Mouse (Mus musculus) megakaryocyte, adult 5-6 weeks (primary cell): ENCODE data around the gene Hoxd1. TPM values are rescaled to one million over a fixed set of nuclear protein-coding genes. Genes with fewer than 3 reads are reported as not detected.

Experiments
- ATAC-seq: 2 replicates; pipeline ENCODE4 v1.8.0; 2016; ENCODE audit warnings: mild to moderate bottlenecking, inconsistent platforms; ENCODE audit not compliant: poor library complexity, severe bottlenecking
- total RNA-seq, 2 experiments: library from RNA; stranded (forward) in 1 of 2; stranded (reverse) in 1 of 2; fragments of 153-499, 151-499 nt in 1 of 2; fragments of 221-1000, 200-1000 nt in 1 of 2; gene quantifications; 2 replicates each; pipeline versions ENCODE4 v1.2.3 to v1.2.4; 2015 to 2017

The Hoxd1 gene
- total RNA-seq (2015) (not detected in 2 replicates), total RNA-seq (2017) (not detected in 2 replicates)

GRCm38 (mm10) chr2:74762522-74763244 is at the start of gene Hoxd1:
Gene Hoxd1, plus strand, starts transcription at chr2:74762980.
- ATAC-seq: no peak

DNA sequence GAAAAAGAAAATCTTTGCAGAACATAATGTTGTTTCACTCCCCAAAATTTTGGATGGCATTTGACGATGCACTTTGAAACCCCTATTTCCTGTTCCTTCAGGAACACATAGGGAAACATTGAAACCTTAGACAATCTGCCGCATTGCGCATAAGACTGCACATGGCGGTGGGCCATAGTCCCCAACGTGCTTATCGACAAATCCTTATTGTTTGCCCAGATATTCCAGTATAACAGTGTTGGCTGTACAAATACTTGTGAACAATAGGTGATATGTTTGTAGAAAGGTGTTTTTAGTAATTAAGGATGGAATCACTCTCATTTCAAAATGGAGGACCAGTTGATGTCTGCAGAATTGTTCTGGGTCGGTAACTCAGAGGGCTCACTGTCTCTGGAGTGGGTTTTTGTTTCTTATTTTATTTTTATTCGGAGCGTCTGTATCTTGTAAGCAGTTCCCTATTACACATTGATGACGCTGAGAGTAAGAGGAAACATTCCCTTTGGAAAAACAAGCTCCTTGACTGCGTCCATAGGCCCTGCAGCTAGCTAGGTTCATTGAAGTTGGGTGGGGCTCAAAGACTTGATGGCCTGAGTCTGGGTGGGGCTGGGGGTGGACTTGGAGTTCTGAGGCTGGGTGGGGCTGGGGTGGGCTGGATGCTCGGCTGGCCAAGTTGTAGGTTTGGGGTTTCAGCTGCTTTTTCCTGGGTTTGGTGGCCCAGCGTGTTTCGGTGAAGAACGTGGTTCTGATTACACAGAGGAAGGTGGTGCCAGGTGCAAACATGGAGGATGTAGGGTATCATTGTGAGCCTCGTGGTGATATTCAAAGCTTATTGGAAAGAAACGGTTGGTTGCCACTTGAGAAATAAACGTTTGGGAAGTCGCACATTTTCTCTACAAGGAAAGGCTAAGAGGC is 49.3 kb upstream of the Hoxd1 start:
- no peak for ATAC-seq

GRCm38 (mm10) chr2:74714156-74714789 is 48.5 kb upstream of the Hoxd1 start:
- no peak for ATAC-seq

DNA sequence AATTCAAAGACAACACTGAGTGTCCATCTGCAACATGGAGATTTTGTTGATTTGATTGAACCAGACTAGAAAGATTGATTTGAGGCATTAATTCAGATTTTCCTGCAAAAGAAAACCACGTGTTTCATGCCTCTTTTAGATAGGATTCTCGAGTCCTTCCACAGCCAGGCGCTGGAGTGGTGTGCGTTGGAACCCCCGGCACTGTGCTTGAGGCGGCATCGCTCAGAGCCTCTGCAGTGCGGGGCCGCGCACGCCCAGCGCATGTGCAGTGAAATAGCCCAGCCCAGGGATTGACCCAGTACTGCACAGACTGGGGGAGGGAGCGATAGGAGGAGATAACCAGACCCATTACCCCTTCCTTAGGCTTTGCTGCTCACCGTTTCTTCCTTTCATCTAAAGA is 47.9 kb upstream of the Hoxd1 start:
- ATAC-seq: no peak

DNA sequence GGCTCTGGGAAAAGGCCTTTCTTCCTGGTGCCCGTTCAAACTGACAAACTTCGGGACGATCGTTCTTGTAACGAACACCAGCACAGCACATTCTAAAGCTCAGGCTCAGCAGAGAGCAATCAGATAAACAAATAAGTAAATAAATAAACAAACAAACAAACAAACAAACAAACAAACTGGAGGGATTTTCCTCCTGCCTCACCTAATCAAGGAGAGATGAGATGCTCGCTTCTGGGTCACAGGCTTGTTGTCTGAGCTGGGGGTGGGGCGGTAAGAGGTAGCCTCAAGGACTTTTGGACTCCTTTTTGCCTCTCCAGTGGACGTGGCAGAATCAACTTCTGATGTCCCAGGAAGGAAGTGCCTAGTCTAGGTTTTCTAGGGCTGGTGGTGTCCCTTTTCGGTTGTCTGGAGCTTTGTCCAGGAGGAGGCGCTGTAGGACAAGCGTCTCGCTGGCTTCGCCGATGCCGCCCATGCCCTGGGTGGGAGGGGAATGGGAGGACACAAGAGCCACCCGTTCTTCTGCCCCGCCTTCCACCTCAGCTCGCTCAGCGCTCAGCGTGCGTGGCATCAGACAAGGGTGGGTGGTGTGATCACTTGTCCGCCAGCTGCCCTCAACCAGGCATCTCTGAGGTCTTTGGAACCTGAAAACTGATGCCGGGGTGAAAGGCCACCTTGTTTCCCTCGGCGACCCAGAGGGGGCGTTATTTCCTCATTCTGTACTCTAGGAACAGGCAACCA is 47.1 kb upstream of the Hoxd1 start:
- ATAC-seq: peak; percentile 49; the same call in 1 of the 2 replicates

GRCm38 (mm10) chr2:74720384-74720783 is 42.4 kb upstream of the Hoxd1 start:
- no peak for ATAC-seq

- ATAC-seq: no peak
Measured at GRCm38 (mm10) chr2:74720955-74721491, 41.8 kb upstream of the Hoxd1 start.

GRCm38 (mm10) chr2:74721882-74722281 is 40.9 kb upstream of the Hoxd1 start:
- ATAC-seq: no peak

- no peak for ATAC-seq
Measured at GRCm38 (mm10) chr2:74722949-74723348, 39.8 kb upstream of the Hoxd1 start.

DNA sequence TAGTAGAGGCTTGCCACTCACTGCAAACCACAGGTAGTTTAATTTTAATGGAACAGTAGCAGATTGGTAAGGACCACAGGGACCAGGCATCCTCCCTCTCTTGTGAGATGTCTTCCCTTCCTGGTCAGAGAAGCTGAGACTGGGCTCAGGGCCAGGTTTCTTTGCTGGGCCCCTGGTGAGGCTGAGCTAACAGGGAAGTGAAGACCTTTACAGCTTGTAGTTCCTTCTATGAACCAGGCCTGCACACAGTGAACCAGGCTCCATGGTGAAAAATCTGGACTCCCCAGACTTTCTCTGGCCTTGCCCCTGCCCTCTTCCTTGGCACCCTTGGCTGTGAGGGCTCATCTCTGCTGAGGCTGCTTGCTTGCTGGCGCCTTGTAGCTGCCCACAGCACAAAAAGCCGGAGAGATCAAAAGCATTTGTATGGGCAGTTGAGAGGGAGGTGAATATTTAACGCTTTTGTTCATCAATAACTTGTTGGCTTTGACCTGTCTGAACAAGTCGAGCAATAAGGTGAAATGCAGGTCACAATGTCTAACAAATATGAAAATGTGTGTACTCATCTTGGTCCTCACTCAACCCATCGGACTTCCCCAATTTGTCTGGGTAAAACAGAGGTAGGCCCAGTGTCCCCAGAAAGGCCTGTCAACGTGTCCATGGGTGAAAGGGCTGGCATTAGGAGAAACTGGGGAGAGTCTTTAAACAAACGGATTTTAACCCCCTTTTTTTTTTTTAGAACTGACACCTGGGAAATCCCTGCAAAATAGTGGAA is 38.4 kb upstream of the Hoxd1 start:
- ATAC-seq: no peak

DNA sequence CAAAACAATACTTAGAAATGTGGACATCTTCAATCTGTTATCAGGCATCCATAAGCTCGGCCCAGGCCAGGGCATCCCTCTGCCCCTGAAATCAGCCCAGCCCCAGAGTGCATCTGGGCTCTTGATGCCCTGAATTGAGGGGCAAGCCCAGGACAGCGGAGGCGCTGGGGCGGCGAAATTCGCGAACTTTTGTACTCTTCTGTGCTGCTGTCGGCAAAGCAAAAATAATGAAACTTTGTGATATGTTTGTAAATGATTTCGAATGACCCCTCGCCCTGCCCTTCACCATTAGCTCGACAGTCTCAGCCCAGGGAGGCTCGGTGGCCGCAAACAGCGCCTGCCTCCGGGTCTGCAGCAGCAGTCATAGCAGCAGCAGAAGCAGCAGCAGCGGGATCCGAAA is 37.6 kb upstream of the Hoxd1 start:
- ATAC-seq: no peak

DNA sequence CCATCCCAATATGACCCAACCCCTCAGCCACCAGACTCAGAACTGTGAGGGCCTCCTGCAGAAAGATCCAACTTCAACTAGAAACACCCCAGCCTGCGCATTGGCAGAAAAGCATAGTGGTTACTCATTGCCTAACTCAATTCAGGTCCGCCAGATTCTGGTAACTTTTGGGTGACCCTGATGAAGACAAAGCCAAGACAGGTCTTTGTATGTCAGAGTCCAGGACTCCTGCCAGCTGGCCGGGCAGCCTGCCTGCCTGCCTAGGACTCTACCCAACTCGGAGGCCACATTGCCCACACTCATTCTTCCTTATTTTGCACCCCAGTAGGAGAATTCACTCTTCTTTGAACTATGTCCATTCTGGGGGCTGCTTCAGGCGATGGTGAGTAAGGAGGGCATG is 36.2 kb upstream of the Hoxd1 start, which contains the start of gene Gm28230:
TSS of gene Gm28230 (plus strand) at position 178 of the 400 bp plus-strand sequence.
- no peak for ATAC-seq

GRCm38 (mm10) chr2:74726973-74727639 is 35.7 kb upstream of the Hoxd1 start:
- no peak for ATAC-seq

DNA sequence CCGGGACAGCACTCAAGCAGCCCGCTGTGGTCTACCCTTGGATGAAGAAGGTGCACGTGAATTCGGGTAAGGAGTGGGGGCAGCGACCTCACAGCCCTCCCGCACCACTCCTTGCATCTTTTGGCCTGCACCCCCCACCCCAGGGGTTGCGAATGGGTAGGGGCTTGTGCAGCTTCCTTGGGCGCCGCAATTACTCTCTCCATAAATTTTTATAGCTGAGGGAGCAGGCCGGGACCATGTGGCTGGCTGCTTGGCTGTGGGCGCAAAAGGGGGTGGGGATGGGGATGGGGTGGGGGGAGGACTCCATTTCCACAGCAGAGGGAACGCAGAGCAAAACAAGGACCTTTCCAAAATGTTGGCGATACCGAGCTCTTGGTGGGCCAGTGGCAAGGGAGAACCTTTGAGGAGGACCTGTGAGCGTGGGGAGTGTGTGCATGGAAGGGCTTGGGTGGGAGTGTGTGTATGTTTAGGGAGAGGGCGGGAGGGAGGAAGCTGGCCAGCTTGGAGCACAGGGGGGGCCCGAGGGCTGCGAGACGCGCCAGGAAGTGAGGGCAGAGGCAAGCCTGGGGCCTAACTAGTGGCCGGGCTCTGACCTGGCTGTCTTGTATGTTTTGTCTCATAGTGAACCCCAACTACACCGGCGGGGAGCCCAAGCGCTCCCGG is 35.0 kb upstream of the Hoxd1 start:
- ATAC-seq: no peak

DNA sequence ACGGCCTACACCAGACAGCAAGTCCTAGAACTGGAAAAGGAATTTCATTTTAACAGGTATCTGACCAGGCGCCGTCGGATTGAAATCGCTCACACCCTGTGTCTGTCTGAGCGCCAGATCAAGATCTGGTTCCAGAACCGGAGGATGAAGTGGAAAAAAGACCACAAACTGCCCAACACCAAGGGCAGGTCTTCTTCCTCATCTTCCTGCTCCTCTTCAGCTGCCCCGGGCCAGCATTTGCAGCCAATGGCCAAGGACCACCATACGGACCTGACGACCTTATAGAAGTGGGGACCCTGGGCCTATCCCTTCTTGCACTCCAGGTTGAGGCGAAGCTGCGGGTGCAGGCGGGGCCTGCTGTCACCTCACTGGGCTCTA is 34.5 kb upstream of the Hoxd1 start:
- no peak for ATAC-seq

GRCm38 (mm10) chr2:74730331-74730730 is 32.4 kb upstream of the Hoxd1 start:
- ATAC-seq: no peak

DNA sequence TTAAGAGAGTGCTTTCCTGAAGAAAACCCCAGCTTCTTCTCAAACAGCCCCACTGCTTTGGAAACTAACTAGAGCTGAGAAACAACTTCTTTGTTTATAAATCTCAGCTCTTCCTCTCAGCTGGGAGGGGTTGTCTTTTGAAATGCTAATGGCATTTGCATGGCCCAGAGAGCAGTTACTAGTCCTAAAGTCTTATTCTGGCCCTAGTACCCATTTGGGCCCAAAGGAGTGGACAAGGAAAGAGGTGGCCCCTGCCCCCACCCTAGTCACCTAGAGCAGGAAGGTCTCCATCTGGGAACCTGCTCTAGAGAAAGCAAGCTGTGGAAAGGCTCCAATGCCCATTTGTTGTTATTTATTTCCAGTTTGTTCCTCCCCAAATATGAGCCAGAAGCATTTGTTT is 31.7 kb upstream of the Hoxd1 start:
- no peak for ATAC-seq

- no peak for ATAC-seq
Measured at GRCm38 (mm10) chr2:74731799-74732512, 30.8 kb upstream of the Hoxd1 start.
